Mouse (Mus musculus) A20 (cell line): ENCODE data around the gene Tmem145.

Source experiments
- DNase-seq: peaks from one replicate; pipeline ENCODE4 v3.0.0-alpha.2; 2011; ENCODE audit warnings: low read depth, low spot score

Tmem145 gene

GRCm38 (mm10) chr7:25275555-25276298, 30.2 kb upstream of the Tmem145 start:
- DNase-seq = no peak

GRCm38 (mm10) chr7:25277405-25277804, 28.5 kb upstream of the Tmem145 start:
- no peak for DNase-seq

GRCm38 (mm10) chr7:25277998-25278340, 27.9 kb upstream of the Tmem145 start:
- DNase-seq = no peak

DNA sequence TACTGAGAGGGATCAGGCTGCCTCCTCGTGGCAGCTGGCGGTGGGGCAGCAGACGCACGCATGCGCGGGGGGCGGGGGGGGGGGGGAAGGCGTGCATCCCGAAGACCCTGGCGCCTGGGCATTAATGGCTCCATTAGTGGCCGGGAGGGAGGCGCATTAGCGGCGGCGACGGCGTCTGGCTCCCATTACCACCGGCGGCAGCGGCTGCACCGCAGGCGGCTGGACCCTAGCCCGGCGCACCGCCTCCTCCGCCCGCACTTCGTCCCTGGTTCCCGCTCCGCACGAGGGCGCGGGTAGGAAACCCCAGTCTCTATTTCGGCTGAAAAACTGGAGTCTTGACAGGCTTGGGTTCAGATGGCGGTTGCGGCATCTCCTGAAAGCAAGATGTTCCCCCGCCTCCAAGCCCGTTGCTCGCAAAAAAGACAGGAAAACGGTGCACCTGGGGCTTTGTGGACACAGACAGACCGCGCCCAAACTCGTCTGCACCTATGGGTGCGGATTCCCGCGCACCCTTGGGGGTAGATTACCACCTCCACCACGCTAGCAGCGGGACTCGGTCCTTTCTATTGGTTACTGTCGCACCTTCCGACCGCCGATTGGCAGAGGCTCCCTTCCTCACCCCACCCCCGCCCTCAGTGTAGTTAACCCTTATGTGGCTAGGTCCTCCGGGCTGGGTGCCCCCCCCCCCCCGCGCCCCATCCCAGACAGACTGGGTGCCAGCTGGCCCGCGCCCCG, 27.4 kb upstream of the Tmem145 start:
- peak; percentile 99 for DNase-seq

GRCm38 (mm10) chr7:25279076-25279860, 26.6 kb upstream of the Tmem145 start:
- peak; percentile 76 for DNase-seq

DNA sequence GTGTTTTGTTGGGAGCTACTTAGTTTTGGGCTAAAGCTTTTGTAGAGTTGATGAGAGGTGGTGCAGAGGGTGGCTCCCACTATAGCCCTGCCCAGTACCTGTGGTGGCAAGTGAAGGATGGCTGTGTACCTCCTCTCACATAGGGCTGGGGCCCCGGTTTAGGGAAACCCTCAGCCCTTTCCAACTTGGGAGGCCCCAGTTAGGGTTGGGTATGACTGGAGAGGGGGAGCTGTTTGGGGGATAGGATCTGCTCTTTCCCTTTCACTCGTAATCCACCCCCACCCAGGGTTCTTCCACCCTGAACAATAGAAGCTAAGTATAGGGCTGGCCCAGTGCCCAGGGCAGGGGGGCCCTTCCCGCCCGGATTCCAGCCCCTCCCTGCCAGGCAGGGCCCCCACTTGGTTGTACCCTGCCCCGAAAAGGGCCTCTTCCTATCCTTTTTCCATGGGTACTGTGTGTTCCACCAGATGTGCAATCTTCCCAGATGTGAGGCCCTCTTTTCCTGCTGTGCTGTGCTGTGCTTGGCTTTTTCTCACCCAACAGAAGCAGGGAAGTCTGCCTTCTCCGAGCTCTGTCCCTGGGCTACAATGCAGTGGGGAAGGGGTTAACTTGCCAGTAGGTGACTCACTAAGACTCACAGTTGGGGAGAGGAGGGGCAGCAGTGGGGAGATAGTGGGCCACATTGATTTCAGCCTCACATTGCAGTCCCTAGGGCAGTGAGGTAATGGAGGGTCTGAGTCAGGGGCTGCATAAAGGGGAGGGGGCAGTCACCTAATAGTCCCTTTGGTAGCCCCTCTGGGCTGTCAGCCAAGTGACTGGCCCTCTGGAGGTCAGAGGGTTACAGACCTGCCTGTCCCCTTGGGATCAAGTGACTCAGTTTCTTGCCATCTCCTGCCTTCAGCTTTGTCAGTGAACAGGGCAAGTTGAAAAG, 25.8 kb upstream of the Tmem145 start:
- DNase-seq = no peak

DNA sequence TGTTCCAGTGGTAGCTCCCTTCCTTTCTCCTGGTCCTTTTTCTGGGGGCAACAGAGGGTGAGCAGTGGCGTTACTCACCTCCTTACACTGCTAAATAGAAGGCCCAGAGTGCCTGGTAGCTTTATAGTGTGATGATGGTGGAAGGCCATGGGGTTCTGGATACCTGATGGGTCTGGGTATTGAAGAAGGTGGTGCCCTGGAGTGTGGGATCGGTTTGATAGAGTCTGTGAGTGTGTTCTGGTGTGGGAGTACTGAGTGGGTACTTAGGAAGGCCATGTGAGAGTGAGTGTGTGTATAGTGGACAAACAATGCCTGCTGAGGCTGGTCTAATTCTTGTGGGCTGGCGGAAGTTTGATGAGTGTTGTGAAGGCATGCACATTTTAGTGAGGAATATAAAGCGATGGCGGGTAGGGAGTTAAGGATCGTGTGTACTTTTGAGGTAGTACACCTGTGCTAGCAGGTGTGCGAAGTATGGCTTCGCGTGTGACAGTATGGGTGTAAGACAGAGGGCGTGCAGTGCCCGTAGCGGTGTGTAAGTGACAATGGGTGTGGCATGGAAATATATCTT, 24.7 kb upstream of the Tmem145 start:
- no peak for DNase-seq

GRCm38 (mm10) chr7:25281734-25282601, 23.9 kb upstream of the Tmem145 start:
- peak; percentile 99 for DNase-seq

GRCm38 (mm10) chr7:25282731-25283211, 23.1 kb upstream of the Tmem145 start:
- peak; percentile 82 for DNase-seq

- DNase-seq = peak; percentile 58
These were observed 22.3 kb upstream of the Tmem145 start for GRCm38 (mm10) chr7:25283637-25284036.

DNA sequence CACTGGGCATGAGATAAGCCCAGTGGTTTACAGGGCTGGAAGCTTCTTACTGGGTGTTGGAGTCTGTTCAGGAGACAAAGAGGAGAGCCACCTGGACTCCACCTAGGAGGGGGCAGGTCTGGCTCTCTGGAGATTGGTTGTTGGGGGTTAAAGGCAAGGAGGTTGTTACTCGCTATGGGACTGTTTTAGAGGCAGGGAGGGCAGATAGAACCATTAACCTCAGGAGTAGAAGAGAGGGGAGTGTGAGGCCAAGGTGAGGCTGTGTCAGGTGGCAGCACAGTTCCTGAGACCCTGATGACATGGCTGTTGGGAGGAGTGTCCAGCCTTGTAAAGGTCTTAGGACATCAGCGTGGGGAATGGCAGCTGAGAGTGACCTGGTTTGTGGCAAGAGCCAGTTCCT, 21.7 kb upstream of the Tmem145 start:
- no peak for DNase-seq

- DNase-seq = no peak
These were observed 21.1 kb upstream of the Tmem145 start for GRCm38 (mm10) chr7:25284766-25285165.

GRCm38 (mm10) chr7:25285511-25286238, 20.2 kb upstream of the Tmem145 start:
- no peak for DNase-seq

- no peak for DNase-seq
These were observed 18.9 kb upstream of the Tmem145 start for GRCm38 (mm10) chr7:25286989-25287388.

DNA sequence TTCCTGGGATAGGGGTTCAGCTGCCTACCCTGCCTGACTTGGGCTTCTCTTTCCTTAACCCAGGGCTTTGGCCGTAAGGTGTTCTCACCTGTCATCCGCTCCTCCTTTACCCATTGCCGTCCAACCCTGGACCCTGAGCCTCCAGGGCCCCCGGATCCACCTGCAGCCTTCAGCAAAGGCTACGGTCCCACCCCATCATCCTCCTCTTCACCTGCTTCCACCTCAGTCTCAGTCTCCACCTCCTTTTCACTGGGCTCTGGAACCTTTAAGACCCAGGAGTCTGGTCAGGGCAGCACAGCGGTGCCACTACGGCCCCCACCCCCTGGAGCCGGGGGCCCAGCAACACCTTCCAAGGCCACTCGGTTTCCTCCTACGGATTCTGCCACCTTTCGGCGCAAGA, 17.9 kb upstream of the Tmem145 start:
- DNase-seq = no peak

- DNase-seq = no peak
These were observed 17.2 kb upstream of the Tmem145 start for GRCm38 (mm10) chr7:25288721-25289120.

DNA sequence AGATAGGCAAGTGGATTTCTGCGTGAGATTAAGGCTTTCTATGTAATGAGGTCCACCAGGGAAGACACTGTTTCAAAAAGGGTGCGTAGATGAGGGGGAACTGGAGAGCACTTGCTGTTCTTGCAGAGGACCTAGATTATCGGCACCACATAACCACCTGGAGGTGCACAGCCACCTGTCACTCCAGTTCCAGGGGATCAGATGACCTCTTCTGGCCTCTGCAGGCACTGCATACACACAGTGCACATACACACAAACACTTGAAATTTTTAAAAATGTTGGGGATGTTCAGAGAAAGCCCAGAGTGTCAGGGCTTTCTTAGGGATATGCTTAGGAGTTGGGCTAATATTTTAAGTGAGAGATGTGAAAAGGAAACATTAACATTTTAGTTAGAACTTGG, 16.0 kb upstream of the Tmem145 start:
- peak; percentile 35 for DNase-seq

GRCm38 (mm10) chr7:25290463-25290862, 15.4 kb upstream of the Tmem145 start:
- DNase-seq = peak; percentile 9

DNA sequence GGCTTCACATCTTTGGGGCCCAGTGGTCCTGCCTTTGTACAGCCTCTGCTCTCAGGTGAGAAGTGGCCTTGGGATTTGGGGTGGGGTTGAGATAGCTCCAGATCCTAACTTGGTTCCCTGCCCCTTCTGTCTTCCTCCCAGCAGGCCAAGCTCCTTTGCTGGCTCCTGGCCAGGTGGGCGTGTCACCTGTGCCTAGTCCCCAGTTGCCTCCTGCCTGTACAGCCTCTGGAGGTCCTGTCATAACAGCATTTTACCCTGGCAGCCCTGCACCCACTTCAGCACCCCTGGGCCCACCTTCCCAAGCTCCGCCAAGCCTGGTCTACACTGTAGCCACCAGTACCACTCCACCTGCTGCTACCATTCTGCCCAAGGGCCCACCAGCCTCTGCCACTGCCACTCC, 15.0 kb upstream of the Tmem145 start:
- DNase-seq = peak; percentile 32
